Mouse (Mus musculus) gastrocnemius, adult 18-20 months (tissue): ENCODE data around the gene Magi1. TPM values are rescaled to one million over a fixed set of nuclear protein-coding genes. Genes with fewer than 3 reads are reported as not detected.

ENCODE experiments used
- DNase-seq: peaks from one replicate; pipeline ENCODE4 v3.0.0; 2021; ENCODE audit warnings: low spot score
- total RNA-seq, 2 experiments: library from RNA; stranded (reverse); gene quantifications; 2 replicates each; pipeline ENCODE4 v1.2.3; 2021

Gene Magi1
- total RNA-seq, 2 experiments from 2014 or later, result 2.1 to 2.7 TPM

- DNase-seq, result no peak
These were observed 382.3 kb downstream of the Magi1 start for GRCm38 (mm10) chr6:93901408-93901807.

- DNase-seq, result no peak
These were observed 386.2 kb downstream of the Magi1 start for GRCm38 (mm10) chr6:93897512-93897911.

GRCm38 (mm10) chr6:93895721-93896120, 388.0 kb downstream of the Magi1 start:
- DNase-seq, result no peak

GRCm38 (mm10) chr6:93893956-93894355, 389.8 kb downstream of the Magi1 start:
- no peak for DNase-seq

- no peak for DNase-seq
These were observed 390.8 kb downstream of the Magi1 start for GRCm38 (mm10) chr6:93892922-93893321.

- DNase-seq, result no peak
These were observed 393.7 kb downstream of the Magi1 start for GRCm38 (mm10) chr6:93890011-93890410.

- no peak for DNase-seq
These were observed 406.4 kb downstream of the Magi1 start for GRCm38 (mm10) chr6:93877337-93877736.

- no peak for DNase-seq
These were observed 408.8 kb downstream of the Magi1 start for GRCm38 (mm10) chr6:93874936-93875335.

GRCm38 (mm10) chr6:93874376-93874775, 409.3 kb downstream of the Magi1 start:
- DNase-seq, result no peak

- no peak for DNase-seq
These were observed 410.2 kb downstream of the Magi1 start for GRCm38 (mm10) chr6:93873536-93873935.

GRCm38 (mm10) chr6:93871516-93871915, 412.2 kb downstream of the Magi1 start:
- no peak for DNase-seq

GRCm38 (mm10) chr6:93870023-93870422, 413.7 kb downstream of the Magi1 start:
- no peak for DNase-seq

- DNase-seq, result no peak
These were observed 421.5 kb downstream of the Magi1 start for GRCm38 (mm10) chr6:93862263-93862662.

GRCm38 (mm10) chr6:93856783-93857182, 426.9 kb downstream of the Magi1 start:
- DNase-seq, result no peak

GRCm38 (mm10) chr6:93855806-93856641, 427.7 kb downstream of the Magi1 start:
- no peak for DNase-seq

- DNase-seq, result no peak
These were observed 434.6 kb downstream of the Magi1 start for GRCm38 (mm10) chr6:93848942-93849790.

- no peak for DNase-seq
These were observed 438.2 kb downstream of the Magi1 start for GRCm38 (mm10) chr6:93845498-93845897.

GRCm38 (mm10) chr6:93845080-93845479, 438.6 kb downstream of the Magi1 start:
- no peak for DNase-seq

- no peak for DNase-seq
These were observed 439.1 kb downstream of the Magi1 start for GRCm38 (mm10) chr6:93844576-93844975.

GRCm38 (mm10) chr6:93838398-93838797, 445.3 kb downstream of the Magi1 start:
- DNase-seq, result no peak

- no peak for DNase-seq
These were observed 447.1 kb downstream of the Magi1 start for GRCm38 (mm10) chr6:93836585-93836984.

GRCm38 (mm10) chr6:93835211-93835610, 448.5 kb downstream of the Magi1 start:
- no peak for DNase-seq
